Mouse (Mus musculus) midbrain, embryonic 11.5 days (tissue): ENCODE measurements at regions not wholly inside any gene's neighbourhood (a gene's known extent, or its start where the extent isn't known, plus 50 kb on each side); places are given as distances from the start of the nearest gene placed in this dataset.
A peak's percentile ranks its signal among the peaks of the same experiment; 100 is the strongest.
"Not testable (repeated sequence)": the region's sequence is repeated elsewhere in the genome, so short reads cannot be mapped to it uniquely, and the experiment has no call there.

Source experiments
- ATAC-seq: fragments of 200-750 bp; cut with Nextera tagmentation; 2 replicates; pipeline ENCODE4 v1.8.0; 2017; ENCODE audit warnings: moderate TSS enrichment, moderate library complexity; ENCODE audit not compliant: low FRiP score
- DNase-seq: peaks from one replicate; pipeline ENCODE4 v3.0.0; 2015; ENCODE audit warnings: low spot score; ENCODE audit errors: missing footprints
- H3K27ac ChIP-seq: fragments of 300-500 bp; sonication (generic); 2 replicates; pipeline ENCODE4 v1.5.1; 2014; ENCODE audit warnings: low read depth, low read length
- H3K27me3 ChIP-seq: fragments of 300-500 bp; sonication (generic); 2 replicates; pipeline ENCODE4 v1.6.1; 2014; ENCODE audit warnings: mild to moderate bottlenecking, low read length, moderate library complexity, mixed read lengths; ENCODE audit not compliant: control insufficient read depth, insufficient read depth
- H3K36me3 ChIP-seq: fragments of 300-500 bp; sonication (generic); 2 replicates; pipeline ENCODE4 v1.6.1; 2014; ENCODE audit warnings: mild to moderate bottlenecking, low read length, moderate library complexity, mixed read lengths; ENCODE audit not compliant: control insufficient read depth, insufficient read depth
- H3K4me1 ChIP-seq: fragments of 300-500 bp; sonication (generic); 2 replicates; pipeline ENCODE4 v1.6.1; 2014; ENCODE audit warnings: low read length; ENCODE audit not compliant: control insufficient read depth, insufficient read depth
- H3K4me2 ChIP-seq: fragments of 300-500 bp; sonication (generic); 2 replicates; pipeline ENCODE4 v1.6.1; 2014; ENCODE audit warnings: mild to moderate bottlenecking, moderate library complexity
- H3K4me3 ChIP-seq: fragments of 300-500 bp; sonication (generic); 2 replicates; pipeline ENCODE4 v1.5.1; 2014; ENCODE audit warnings: low read depth, low read length
- H3K9ac ChIP-seq: fragments of 300-500 bp; sonication (generic); 2 replicates; pipeline ENCODE4 v1.6.1; 2014; ENCODE audit warnings: low read length
- H3K9me3 ChIP-seq: fragments of 300-500 bp; sonication (generic); 2 replicates; pipeline ENCODE4 v1.6.1; 2016; ENCODE audit warnings: low read length; ENCODE audit not compliant: control insufficient read depth
- WGBS: fragments of 180-500 bp; shearing (Covaris S2); extraction: QIAGEN DNeasy Blood & Tissue Kit; methylation state at CpG from one replicate; pipeline ENCODE4 v1.1.7; 2014; 5-methylcytosine and 5-hydroxymethylcytosine counted together

DNA sequence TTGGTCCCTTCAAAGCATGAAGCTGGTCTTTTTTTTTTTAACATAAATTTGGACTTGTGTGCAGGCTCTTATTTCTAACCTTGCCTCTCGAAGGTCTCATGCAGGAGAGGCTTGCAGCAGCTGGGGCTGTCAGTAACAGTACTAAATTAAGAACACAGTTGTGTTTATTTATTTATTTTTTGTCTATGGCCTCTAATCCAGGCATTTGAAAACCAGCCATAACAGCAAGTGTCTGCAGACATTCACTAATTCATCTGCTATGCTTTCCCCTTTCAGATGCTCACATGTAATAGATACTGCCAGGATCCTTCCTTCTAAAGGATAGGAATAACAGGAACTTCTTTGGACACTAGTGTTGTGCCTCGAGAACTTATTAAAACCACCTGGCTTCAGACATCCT, 172.5 kb downstream of the Rchy1 start:
- ATAC-seq, result no peak
- 63% methylated on average over 2 of the region's 2 CpGs for WGBS

DNA sequence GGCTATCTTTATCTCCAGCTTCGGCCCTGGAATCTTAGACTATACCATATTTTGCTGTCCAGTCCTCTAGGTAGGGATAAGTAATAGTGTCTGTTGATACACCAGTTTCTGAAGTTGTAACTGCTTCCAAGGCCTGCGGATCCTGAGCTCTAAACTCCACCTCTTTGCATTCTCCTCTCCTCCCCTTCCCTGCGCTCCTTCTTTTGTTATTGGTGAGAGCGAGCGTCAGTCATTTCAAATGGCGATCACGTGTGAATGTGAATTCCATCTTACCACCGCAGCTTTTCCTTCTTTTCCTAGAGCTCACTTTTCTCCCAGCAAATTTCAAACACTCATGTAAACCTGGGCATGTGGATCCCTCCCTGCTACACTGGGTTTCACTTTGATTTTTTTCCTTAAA, 178.9 kb downstream of the Rchy1 start:
- no peak overlapping the region for H3K4me3 ChIP-seq
- H3K9me3 ChIP-seq, result no peaks in the 10 kb centered on the region
- DNase-seq (no peak), ATAC-seq (no peak)
- H3K27me3 ChIP-seq, result no peaks in the 10 kb centered on the region
- no peak overlapping the region for H3K9ac ChIP-seq
- no peaks in the 10 kb centered on the region for H3K4me1 ChIP-seq
- H3K4me2 ChIP-seq, result no peak overlapping the region
- H3K36me3 ChIP-seq, result no peaks in the 10 kb centered on the region
- 88% methylated on average over 8 of the region's 8 CpGs for WGBS
- no peak overlapping the region for H3K27ac ChIP-seq

More for the DNA sequence above, 172.5 kb downstream of the Rchy1 start:
- Histone ChIP-seq H3K9me3 (no peaks in the 10 kb centered on the region), H3K4me3 (no peak overlapping the region), H3K27me3 (no peaks in the 10 kb centered on the region), H3K9ac (no peak overlapping the region), H3K4me1 (no peaks in the 10 kb centered on the region), H3K36me3 (no peaks in the 10 kb centered on the region), H3K27ac (no peak overlapping the region), H3K4me2 (no peak overlapping the region)
- DNase-seq, result peak; percentile 56

DNA sequence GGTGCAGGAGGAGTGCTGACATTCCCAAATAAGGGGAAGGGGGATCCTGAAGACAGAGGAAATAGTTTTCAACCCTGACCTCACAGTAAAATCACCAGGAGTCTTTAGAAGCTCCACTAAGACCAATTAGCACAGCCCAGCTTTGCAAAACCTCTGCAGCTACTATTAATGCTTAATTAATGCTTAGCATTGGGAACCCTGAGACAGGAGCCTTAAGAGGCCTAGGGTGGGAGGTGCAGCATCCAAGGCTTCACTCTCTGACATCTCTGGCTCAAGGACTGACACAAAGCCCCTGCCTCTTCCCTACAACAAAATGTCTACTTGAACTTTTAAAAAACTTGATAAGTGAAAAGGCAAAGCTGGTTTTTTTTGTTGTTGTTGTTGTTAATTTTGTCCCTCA, 185.9 kb downstream of the Rchy1 start:
- no peak for ATAC-seq
- Histone ChIP-seq H3K9me3 (no peaks in the 10 kb centered on the region), H3K27ac (no peak overlapping the region)

DNA sequence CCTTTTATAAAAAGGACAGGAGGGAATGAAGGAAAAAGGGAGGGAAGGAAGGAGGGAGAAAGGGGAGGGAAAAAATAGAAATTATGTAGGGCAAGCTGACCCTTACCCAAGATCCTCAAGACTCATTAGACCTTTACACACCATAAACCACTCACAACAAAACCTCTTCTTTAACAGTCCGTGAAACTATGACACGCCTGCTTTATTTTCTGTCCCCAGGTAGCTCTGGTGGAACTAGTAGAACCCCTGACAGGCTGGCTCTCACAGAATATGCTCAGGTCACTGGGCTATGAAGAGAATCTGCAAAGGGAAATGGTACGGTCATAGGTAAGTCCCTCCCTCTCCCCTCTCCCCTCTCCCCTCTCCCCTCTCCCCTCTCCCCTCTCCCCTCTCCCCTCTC, 188.8 kb downstream of the Rchy1 start:
- 85% methylated on average over 3 of the region's 3 CpGs for WGBS
- no peak for ATAC-seq

More for the DNA sequence above, 185.9 kb downstream of the Rchy1 start:
- no peaks in the 10 kb centered on the region for H3K27me3 ChIP-seq
- H3K4me2 ChIP-seq, result no peak overlapping the region
- H3K4me1 ChIP-seq, result no peaks in the 10 kb centered on the region
- H3K4me3 ChIP-seq, result no peak overlapping the region
- H3K9ac ChIP-seq, result no peak overlapping the region
- no peaks in the 10 kb centered on the region for H3K36me3 ChIP-seq
- DNase-seq, result peak; percentile 75

DNA sequence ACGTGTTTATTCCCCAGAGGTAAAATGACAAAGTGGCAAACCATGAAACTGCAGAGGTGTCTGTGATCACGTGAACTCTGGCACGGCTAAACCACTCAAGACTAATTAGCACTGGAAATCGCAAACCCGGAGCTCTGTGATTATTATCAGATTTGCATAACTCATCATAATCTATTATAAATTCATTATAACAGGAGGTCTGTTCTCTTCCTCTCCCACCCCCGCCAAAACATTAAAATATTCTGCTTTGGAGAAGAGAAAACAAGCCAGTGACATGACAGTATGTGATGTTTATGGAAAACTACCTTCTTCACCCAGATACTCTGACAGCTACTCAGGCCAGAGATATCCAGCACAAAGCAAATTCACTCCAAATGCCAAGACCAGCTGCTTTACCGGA, 195.0 kb downstream of the Rchy1 start:
- Histone ChIP-seq H3K9ac (no peak overlapping the region), H3K4me1 (peaks cover 6% of the 10 kb centered on the region; the same call in 1 of the 2 replicates), H3K27me3 (no peaks in the 10 kb centered on the region), H3K36me3 (no peaks in the 10 kb centered on the region), H3K27ac (no peak overlapping the region), H3K9me3 (no peaks in the 10 kb centered on the region), H3K4me3 (no peak overlapping the region), H3K4me2 (no peak overlapping the region)
- ATAC-seq (no peak), DNase-seq (no peak)
- WGBS, result 90% methylated on average over 7 of the region's 7 CpGs

More for the DNA sequence above, 188.8 kb downstream of the Rchy1 start:
- DNase-seq, result no peak
- Histone ChIP-seq H3K4me1 (no peaks in the 10 kb centered on the region), H3K27ac (no peak overlapping the region), H3K27me3 (no peaks in the 10 kb centered on the region), H3K9ac (no peak overlapping the region), H3K4me2 (no peak overlapping the region), H3K36me3 (no peaks in the 10 kb centered on the region), H3K9me3 (no peaks in the 10 kb centered on the region), H3K4me3 (no peak overlapping the region)

DNA sequence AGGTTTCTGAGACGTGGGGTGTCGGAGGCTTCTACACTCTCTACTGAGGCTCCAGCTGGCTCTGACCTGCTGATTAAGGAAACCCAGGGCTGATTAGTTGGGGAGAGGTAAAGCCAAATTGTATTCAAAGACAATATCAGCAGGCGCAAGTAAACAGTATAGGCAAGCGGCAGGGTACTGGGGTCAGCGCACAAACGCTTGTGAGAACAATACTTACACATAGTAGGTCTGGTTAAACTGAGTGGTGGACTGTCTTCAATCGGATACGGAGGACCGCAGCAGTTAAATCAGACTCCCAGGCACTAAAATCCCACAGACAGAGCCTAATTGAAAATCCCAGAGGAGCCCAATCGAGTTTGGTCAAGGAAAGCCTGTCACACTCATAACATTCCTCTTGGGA, 195.8 kb downstream of the Rchy1 start:
- H3K4me3 ChIP-seq, result no peak overlapping the region
- DNase-seq, result no peak
- no peak overlapping the region for H3K9ac ChIP-seq
- H3K9me3 ChIP-seq, result no peaks in the 10 kb centered on the region
- no peaks in the 10 kb centered on the region for H3K27me3 ChIP-seq
- no peaks in the 10 kb centered on the region for H3K36me3 ChIP-seq
- peaks cover 6% of the 10 kb centered on the region; the same call in 1 of the 2 replicates for H3K4me1 ChIP-seq
- no peak for ATAC-seq
- WGBS, result 69% methylated on average over 10 of the region's 10 CpGs
- H3K27ac ChIP-seq, result no peak overlapping the region
- H3K4me2 ChIP-seq, result no peak overlapping the region

DNA sequence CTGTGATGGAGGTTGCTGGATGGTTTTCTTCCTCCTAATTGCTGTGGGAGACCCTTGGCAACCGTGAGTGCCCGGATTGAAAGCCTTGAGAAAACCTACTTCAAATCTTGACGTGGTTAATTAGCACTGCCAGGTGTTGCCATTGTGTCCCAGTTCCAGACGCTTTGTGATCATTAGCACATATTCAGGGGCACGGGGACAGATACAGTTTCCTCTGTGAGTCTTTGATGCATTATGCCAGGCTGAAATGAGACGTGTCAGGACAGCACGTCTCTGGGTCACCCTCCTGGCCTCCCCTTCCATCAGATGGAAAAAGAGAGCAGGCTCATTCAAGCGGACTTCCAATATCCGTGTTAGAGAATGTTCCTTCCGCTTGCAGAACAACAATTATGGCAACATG, 198.2 kb downstream of the Rchy1 start:
- DNase-seq (no peak), ATAC-seq (0 out of 2 replicates have a peak, but pooled peaks have one; percentile 24)
- Histone ChIP-seq H3K4me2 (no peak overlapping the region), H3K4me3 (no peak overlapping the region), H3K27ac (no peak overlapping the region), H3K27me3 (no peaks in the 10 kb centered on the region), H3K4me1 (peaks cover 6% of the 10 kb centered on the region; the same call in 1 of the 2 replicates), H3K9me3 (no peaks in the 10 kb centered on the region), H3K36me3 (no peaks in the 10 kb centered on the region), H3K9ac (no peak overlapping the region)
- WGBS, result 47% methylated on average over 10 of the region's 10 CpGs

DNA sequence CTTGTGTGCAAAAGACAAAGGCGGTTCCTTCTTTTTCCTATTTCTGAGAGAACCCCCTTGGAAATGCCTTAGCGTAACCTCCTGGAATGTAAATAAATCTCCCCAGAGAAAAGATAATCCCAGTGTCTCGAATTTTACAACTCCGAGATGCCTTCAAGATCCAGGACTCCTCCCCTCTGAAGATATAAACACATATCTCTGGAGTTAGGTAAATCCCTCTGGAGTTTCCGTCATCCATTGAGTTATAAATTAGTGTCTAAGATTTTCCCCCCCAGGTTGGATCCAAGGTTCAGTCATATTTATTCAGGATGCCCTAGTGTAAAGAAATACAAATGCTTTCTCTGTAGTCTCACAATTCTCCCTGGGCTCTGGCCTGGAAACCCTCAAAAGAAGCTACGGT, 200.3 kb downstream of the Rchy1 start:
- Histone ChIP-seq H3K4me3 (no peak overlapping the region), H3K27me3 (no peaks in the 10 kb centered on the region), H3K27ac (no peak overlapping the region), H3K4me2 (no peak overlapping the region), H3K4me1 (peaks cover 6% of the 10 kb centered on the region; the same call in 1 of the 2 replicates), H3K9me3 (no peaks in the 10 kb centered on the region), H3K9ac (no peak overlapping the region), H3K36me3 (no peaks in the 10 kb centered on the region)
- DNase-seq, result no peak
- no peak for ATAC-seq
- WGBS, result 70% methylated on average over 6 of the region's 6 CpGs

DNA sequence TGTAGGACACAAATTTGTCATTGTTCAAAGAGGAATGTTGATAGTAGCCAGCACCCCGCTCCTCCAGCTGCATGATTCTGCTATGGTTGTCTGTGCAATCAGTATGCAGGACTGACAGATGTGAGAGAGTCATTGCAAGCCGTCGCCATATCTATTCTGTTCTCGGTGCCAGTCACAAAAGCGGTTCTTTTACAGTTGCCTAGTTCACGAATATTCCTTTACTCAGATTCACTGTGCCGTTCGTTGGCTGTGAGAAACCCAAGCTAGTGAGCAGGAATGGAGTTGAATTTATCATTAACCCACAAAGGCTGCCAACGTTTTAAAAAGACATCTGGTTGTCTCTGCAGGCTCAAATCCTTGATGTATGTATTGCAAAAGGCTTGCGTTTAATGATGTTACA, 206.9 kb downstream of the Rchy1 start:
- DNase-seq (no peak), ATAC-seq (no peak)
- Histone ChIP-seq H3K4me2 (no peak overlapping the region), H3K9me3 (no peaks in the 10 kb centered on the region), H3K27me3 (no peaks in the 10 kb centered on the region), H3K36me3 (no peaks in the 10 kb centered on the region), H3K4me3 (no peak overlapping the region), H3K27ac (no peak overlapping the region), H3K9ac (no peak overlapping the region), H3K4me1 (no peaks in the 10 kb centered on the region)
- 82% methylated on average over 10 of the region's 10 CpGs for whole genome bisulfite sequencing

DNA sequence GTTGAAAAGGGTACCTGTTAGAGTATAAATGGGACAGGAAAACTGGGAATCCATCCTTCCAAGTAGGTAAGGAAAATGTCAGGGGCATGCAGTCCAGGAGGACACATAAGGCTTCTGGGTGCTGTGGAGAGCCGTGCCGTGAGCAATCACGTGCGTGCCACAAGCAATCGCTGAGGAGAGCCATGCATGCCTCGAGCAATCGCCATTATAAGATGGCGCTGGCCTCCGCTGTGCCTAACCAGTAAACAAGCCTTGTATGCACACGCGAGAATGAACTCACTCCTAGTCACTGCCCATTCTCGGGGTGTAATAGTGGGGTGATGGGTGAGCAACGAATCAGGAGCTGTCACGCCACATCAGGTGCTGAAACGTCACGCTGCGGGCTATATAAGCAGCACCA, 210.0 kb downstream of the Rchy1 start:
- not testable (repeated sequence) for H3K4me2 ChIP-seq, H3K4me1 ChIP-seq, ATAC-seq, H3K4me3 ChIP-seq, H3K27me3 ChIP-seq, H3K36me3 ChIP-seq, H3K9ac ChIP-seq, H3K27ac ChIP-seq, DNase-seq, H3K9me3 ChIP-seq
- 92% methylated on average over 17 of the region's 17 CpGs for WGBS
